10 mouse cellular contexts compared by ENCODE assay signal in the genomic region with DNA sequence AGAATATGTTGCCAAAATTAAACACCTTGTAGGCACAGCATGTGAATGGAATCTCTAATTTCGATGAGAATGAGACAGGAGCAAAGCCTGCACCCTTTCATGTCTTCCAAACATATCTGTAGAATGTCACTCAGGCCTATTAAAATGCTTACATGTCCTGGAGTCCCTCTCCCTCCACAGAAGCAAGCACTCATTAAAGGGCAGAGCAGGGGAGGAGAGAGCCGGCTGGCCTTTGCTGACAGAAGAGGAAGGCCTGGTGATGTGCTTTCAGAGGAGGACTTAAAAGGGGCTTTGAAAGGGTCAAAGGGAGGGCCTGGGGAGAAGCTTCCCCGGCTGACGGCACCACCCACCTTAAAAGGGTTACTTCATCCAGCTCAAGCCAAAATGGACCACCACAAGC.
DNase-seq lines count a peak whose midpoint lies in the region; ATAC-seq lines count a peak whose summit lies in the region.
"Had no signal": no experiment of that assay in that cellular context is flagged by ENCODE, and none has a peak within 500 bp of the region (broad histone marks: within the 10 kb centered on the region; RNA-seq: fewer than 3 reads in every experiment).

No protein-coding gene starts in this region.

- H3K4me3 ChIP-seq in forebrain, embryonic 10.5 days: no peak overlapping the region
- H3K4me3 ChIP-seq in forebrain, embryonic 16.5 days (replicated peaks; ENCODE audit: low read length): no peak overlapping the region
- no peak overlapping the region for H3K4me3 ChIP-seq in lung, embryonic 15.5 days
- no peak overlapping the region for H3K4me3 ChIP-seq in hindbrain, embryonic 13.5 days

- no peaks in the 10 kb centered on the region for H3K36me3 ChIP-seq in forebrain, embryonic 10.5 days (replicated peaks)
- H3K36me3 ChIP-seq in forebrain, embryonic 16.5 days (ENCODE audit: control insufficient read depth, insufficient read depth): no peaks in the 10 kb centered on the region
- H3K36me3 ChIP-seq in lung, embryonic 15.5 days: no peaks in the 10 kb centered on the region
- no peaks in the 10 kb centered on the region for H3K36me3 ChIP-seq in hindbrain, embryonic 13.5 days

- DNase-seq in forebrain, embryonic 10.5 days (ENCODE audit: extremely low spot score, low spot score): no peak
- DNase-seq in lung, postnatal 25 days (ENCODE audit: low spot score): no peak
- DNase-seq in retina, embryonic 14.5 days (ENCODE audit: low spot score): peak; percentile 45
- DNase-seq in thymus, postnatal 4 days: no peak
- DNase-seq in urinary bladder, adult 2 months (ENCODE audit: low spot score): no peak
- DNase-seq: thymus, postnatal 36 days had no signal

- no peak overlapping the region for H3K4me2 ChIP-seq in forebrain, embryonic 16.5 days (ENCODE audit: low read length)
- H3K4me2 ChIP-seq in lung, embryonic 15.5 days: no peak overlapping the region
- H3K4me2 ChIP-seq in hindbrain, embryonic 13.5 days: no peak overlapping the region

- H3K9me3 ChIP-seq in forebrain, embryonic 10.5 days: no peaks in the 10 kb centered on the region
- no peaks in the 10 kb centered on the region for H3K9me3 ChIP-seq in forebrain, embryonic 16.5 days (ENCODE audit: control insufficient read depth, low read length)
- H3K9me3 ChIP-seq in lung, embryonic 15.5 days: no peaks in the 10 kb centered on the region
- no peaks in the 10 kb centered on the region for H3K9me3 ChIP-seq in hindbrain, embryonic 13.5 days

- peak overlapping the region; percentile 73; the same call in 1 of the 2 replicates for H3K27ac ChIP-seq in forebrain, embryonic 10.5 days
- no peak overlapping the region for H3K27ac ChIP-seq in forebrain, embryonic 16.5 days (ENCODE audit: low read length)
- peak overlapping the region; percentile 17; the same call in 1 of the 2 replicates for H3K27ac ChIP-seq in lung, embryonic 15.5 days
- peak overlapping the region; percentile 36; the same call in 1 of the 2 replicates for H3K27ac ChIP-seq in hindbrain, embryonic 13.5 days
- H3K27ac ChIP-seq: liver, embryonic 14.5 days had no signal

- H3K27me3 ChIP-seq in forebrain, embryonic 10.5 days (ENCODE audit: poor library complexity, severe bottlenecking): no peaks in the 10 kb centered on the region
- no peaks in the 10 kb centered on the region for H3K27me3 ChIP-seq in forebrain, embryonic 16.5 days (replicated peaks; ENCODE audit: control insufficient read depth, insufficient read depth, low read length)
- H3K27me3 ChIP-seq in lung, embryonic 15.5 days: no peaks in the 10 kb centered on the region
- no peaks in the 10 kb centered on the region for H3K27me3 ChIP-seq in hindbrain, embryonic 13.5 days

- no peak for ATAC-seq in forebrain, embryonic 16.5 days
- ATAC-seq in lung, embryonic 15.5 days (ENCODE audit: borderline replicate concordance, extremely low read depth, low FRiP score, low TSS enrichment): no peak
- ATAC-seq in hindbrain, embryonic 13.5 days (ENCODE audit: low FRiP score): no peak

- no peak overlapping the region for H3K9ac ChIP-seq in forebrain, embryonic 16.5 days (replicated peaks; ENCODE audit: low read depth, low read length)
- no peak overlapping the region for H3K9ac ChIP-seq in lung, embryonic 15.5 days
- H3K9ac ChIP-seq in hindbrain, embryonic 13.5 days: no peak overlapping the region
- H3K9ac ChIP-seq: liver, embryonic 14.5 days had no signal

- peaks cover 61% of the 10 kb centered on the region for H3K4me1 ChIP-seq in forebrain, embryonic 10.5 days
- peaks cover 36% of the 10 kb centered on the region for H3K4me1 ChIP-seq in forebrain, embryonic 16.5 days (replicated peaks; ENCODE audit: control insufficient read depth, insufficient read depth, low read length)
- H3K4me1 ChIP-seq in lung, embryonic 15.5 days: peaks cover 74% of the 10 kb centered on the region
- peaks cover 50% of the 10 kb centered on the region for H3K4me1 ChIP-seq in hindbrain, embryonic 13.5 days (replicated peaks)

- 15% methylated on average over 4 of the region's 4 CpGs for WGBS in forebrain, embryonic 10.5 days
- 7% methylated on average over 4 of the region's 4 CpGs for WGBS in forebrain, embryonic 16.5 days
- WGBS in lung, embryonic 15.5 days: 38% methylated on average over 4 of the region's 4 CpGs
- 14% methylated on average over 4 of the region's 4 CpGs for WGBS in hindbrain, embryonic 13.5 days
